Comparison of ENCODE assay signal across 11 mouse cellular contexts in genomic region chr4:44062062-44062461, GRCm38 (mm10). TPM values are rescaled to one million over a fixed set of nuclear protein-coding genes. Genes with fewer than 3 reads are reported as not detected.
DNase-seq lines count a peak whose midpoint lies in the region; ATAC-seq and TF ChIP-seq lines count a peak whose summit lies in the region.
"Had no signal": no experiment of that assay in that cellular context is flagged by ENCODE, and none has a peak within 500 bp of the region (broad histone marks: within the 10 kb centered on the region; RNA-seq: fewer than 3 reads in every experiment).

No protein-coding gene starts in this region.

- no peak overlapping the region for H3K4me3 ChIP-seq in gastrocnemius, adult 2 months

- no peak for TF ChIP-seq CTCF in gastrocnemius, adult 2 months (IDR thresholded peaks at IDR 0.05)

- H3K27ac ChIP-seq in gastrocnemius, adult 2 months, result no peak overlapping the region

- peak; percentile 55 for ATAC-seq in megakaryocyte progenitor cell, adult 5-6 weeks (replicated peaks; ENCODE audit: poor library complexity)

- intact Hi-C loops in gastrocnemius, adult 2 months (cut with DNase I), result loop anchor here (10.0 kb wide), 1 partner anchor 233 kb away; no protein-coding TSS in a partner anchor

- peak; percentile 37 for DNase-seq in kidney, postnatal 10 days
- DNase-seq in kidney, postnatal 25 days, result no peak
- DNase-seq in thymus, postnatal 0 days (ENCODE audit: low spot score), result peak; percentile 25
- no peak for DNase-seq in thymus, adult 18-20 months
- DNase-seq in adrenal gland, postnatal 36 days, result peak; percentile 54 to 64
- DNase-seq in gastrocnemius, adult 2 months, result no peak
- no peak for DNase-seq in heart, adult 18-20 months
- DNase-seq: cerebellum, postnatal 36 days; gastrocnemius, postnatal 36 days; heart, postnatal 36 days had no signal

RNA-seq across cellular contexts. Expression of gene Gne, which starts 21.9 kb away (rescaled TPM):
- 33.8 and 39.2 TPM in 2 replicates for polyA plus RNA-seq in thymus, postnatal 0 days (2015; fragmentation: Nextera tagmentation; extraction: Ambion mirVana)
- total RNA-seq in adrenal gland, postnatal 36 days (2021), result 10 to 100 TPM; 27.2 to 47.5 TPM
- total RNA-seq in megakaryocyte progenitor cell, adult 5-6 weeks (2015), result 24.5 and 28.2 TPM in 2 replicates
- total RNA-seq in megakaryocyte progenitor cell, adult 5-6 weeks (2017), result 32.7 and 33.6 TPM in 2 replicates
- 10 to 100 TPM; 11.6 to 12.5 TPM for total RNA-seq in gastrocnemius, adult 2 months (2021)
- total RNA-seq in heart, adult 18-20 months (2021), result 10 to 100 TPM; 29.2 to 32.6 TPM

RNA-seq across cellular contexts. Expression of gene Clta, which starts 57.8 kb away (rescaled TPM):
- polyA plus RNA-seq in thymus, postnatal 0 days (2015; fragmentation: Nextera tagmentation; extraction: Ambion mirVana), result 251 and 260 TPM in 2 replicates
- total RNA-seq in adrenal gland, postnatal 36 days (2021), result 100 to 1,000 TPM; 183 to 188 TPM
- 302 and 347 TPM in 2 replicates for total RNA-seq in megakaryocyte progenitor cell, adult 5-6 weeks (2015)
- 439 and 441 TPM in 2 replicates for total RNA-seq in megakaryocyte progenitor cell, adult 5-6 weeks (2017)
- total RNA-seq in gastrocnemius, adult 2 months (2021), result 10 to 100 TPM; 44.5 to 61.3 TPM
- total RNA-seq in heart, adult 18-20 months (2021), result 10 to 100 TPM; 79.0 to 83.2 TPM

Comparison
In these comparisons a context has a peak if more than half of its experiments do, and no peak if none do; other contexts are left out.
1. DNase-seq: peak in kidney, postnatal 10 days (single experiment), thymus, postnatal 0 days (single experiment) and adrenal gland, postnatal 36 days (2 of 2); none in kidney, postnatal 25 days (0 of 2), thymus, adult 18-20 months (0 of 2), gastrocnemius, adult 2 months (single experiment) and heart, adult 18-20 months (0 of 2).